Mouse (Mus musculus) CH12.LX (cell line): ENCODE measurements around the gene Lifr. TPM values are rescaled to one million over a fixed set of nuclear protein-coding genes. Genes with fewer than 3 reads are reported as not detected.

Source experiments
- DNase-seq: peaks from one replicate; pipeline ENCODE4 v3.0.0-alpha.2; 2013; ENCODE audit errors: extremely low read depth
- H3K27ac ChIP-seq: 2 replicates; pipeline ENCODE4 v1.5.1; 2012; ENCODE audit warnings: low read depth, mild to moderate bottlenecking, control low read depth, moderate library complexity; ENCODE audit not compliant: insufficient read depth
- H3K27me3 ChIP-seq: replicated peaks from 2 replicates; pipeline ENCODE3; 2012; ENCODE audit warnings: inconsistent platforms
- H3K36me3 ChIP-seq, 2 experiments: replicated peaks in 1 of 2; 2 replicates each; pipeline versions ENCODE3 to v1.6.1; 2012; ENCODE audit warnings: inconsistent platforms in 1 of 2, low read length in 1 of 2, mild to moderate bottlenecking in 1 of 2, mixed read lengths in 1 of 2, moderate library complexity in 1 of 2; ENCODE audit not compliant: control insufficient read depth in 1 of 2, insufficient read depth in 1 of 2
- H3K4me1 ChIP-seq, 2 experiments: 2 replicates each; pipeline ENCODE4 v1.6.1; 2012; ENCODE audit warnings: inconsistent platforms in 1 of 2, moderate library complexity in 1 of 2; ENCODE audit not compliant: insufficient read depth in 2 of 2, control insufficient read depth in 1 of 2
- H3K4me2 ChIP-seq: 2 replicates; pipeline ENCODE4 v1.6.1; 2012; ENCODE audit warnings: low read depth, mild to moderate bottlenecking, control low read depth; ENCODE audit not compliant: poor library complexity, insufficient read depth, severe bottlenecking
- H3K4me3 ChIP-seq, 3 experiments: fragments of 150-350 bp in 1 of 3; sonication (generic) in 1 of 3; replicated peaks in 1 of 3; 2 replicates each; pipeline versions ENCODE3 to v1.5.1; 2011 to 2012; ENCODE audit warnings: low read depth in 2 of 3, low read length in 2 of 3, mild to moderate bottlenecking in 2 of 3, moderate library complexity in 2 of 3, control low read depth in 1 of 3, improper control_type of control experiment in 1 of 3, inconsistent platforms in 1 of 3, mixed read lengths in 1 of 3; ENCODE audit not compliant: poor library complexity in 1 of 3
- H3K79me2 ChIP-seq: replicated peaks from 2 replicates; pipeline ENCODE4 v1.6.1; 2012; ENCODE audit warnings: mild to moderate bottlenecking, moderate library complexity; ENCODE audit not compliant: control insufficient read depth, poor library complexity, insufficient read depth, severe bottlenecking; ENCODE audit errors: extremely low read depth
- H3K9ac ChIP-seq: 2 replicates; pipeline ENCODE4 v1.6.1; 2012; ENCODE audit warnings: low read depth, mild to moderate bottlenecking, control low read depth, moderate library complexity; ENCODE audit not compliant: insufficient read depth
- H3K9me3 ChIP-seq: replicated peaks from 2 replicates; pipeline ENCODE3; 2012; ENCODE audit warnings: low read length, inconsistent platforms, mixed read lengths
- BHLHE40 ChIP-seq: IDR thresholded peaks from 2 replicates; pipeline ENCODE4 v1.6.1; 2011; ENCODE audit warnings: mild to moderate bottlenecking, low read depth, low read length, improper control_type of control experiment
- CHD2 ChIP-seq: IDR thresholded peaks from 2 replicates; pipeline ENCODE4 v1.6.1; 2011; ENCODE audit warnings: low read length, improper control_type of control experiment
- CTCF ChIP-seq, 2 experiments: IDR thresholded peaks in 1 of 2; conservative IDR thresholded peaks in 1 of 2; 2 replicates each; pipeline ENCODE4 v1.5.1; 2011 to 2012; ENCODE audit warnings: low read depth in 2 of 2, low read length in 2 of 2, improper control_type of control experiment in 1 of 2, inconsistent platforms in 1 of 2, mild to moderate bottlenecking in 1 of 2, moderate library complexity in 1 of 2
- ELF1 ChIP-seq: IDR thresholded peaks from 2 replicates; pipeline ENCODE4 v1.6.1; 2014; ENCODE audit warnings: low read depth, mild to moderate bottlenecking, inconsistent platforms, low read length, improper control_type of control experiment
- EP300 ChIP-seq: IDR thresholded peaks from 2 replicates; pipeline ENCODE4 v1.6.1; 2011; ENCODE audit warnings: low read length, improper control_type of control experiment
- GABPA ChIP-seq: IDR thresholded peaks from 2 replicates; pipeline ENCODE4 v1.6.1; 2012; ENCODE audit warnings: low read depth, low read length, improper control_type of control experiment, inconsistent platforms; ENCODE audit not compliant: insufficient replicate concordance
- IRF4 ChIP-seq: IDR thresholded peaks from 2 replicates; pipeline ENCODE4 v1.6.1; 2014; ENCODE audit warnings: low read depth, mild to moderate bottlenecking, inconsistent platforms, low read length, improper control_type of control experiment
- KAT2A ChIP-seq: IDR thresholded peaks from 2 replicates; pipeline ENCODE4 v1.6.1; 2012; ENCODE audit warnings: low read length, improper control_type of control experiment, inconsistent platforms; ENCODE audit not compliant: insufficient replicate concordance
- MAZ ChIP-seq: IDR thresholded peaks from 2 replicates; pipeline ENCODE4 v1.6.1; 2012; ENCODE audit warnings: low read depth, mild to moderate bottlenecking, inconsistent platforms, low read length, improper control_type of control experiment, moderate library complexity
- MEF2A ChIP-seq: IDR thresholded peaks from 2 replicates; pipeline ENCODE4 v1.6.1; 2014; ENCODE audit warnings: low read depth, mild to moderate bottlenecking, inconsistent platforms, low read length, improper control_type of control experiment, borderline replicate concordance
- MYC ChIP-seq: IDR thresholded peaks from 2 replicates; pipeline ENCODE4 v1.6.1; 2011; ENCODE audit warnings: low read depth, mild to moderate bottlenecking, improper control_type of control experiment, low read length
- NRF1 ChIP-seq: IDR thresholded peaks from 2 replicates; pipeline ENCODE4 v1.6.1; 2014; ENCODE audit warnings: low read depth, mild to moderate bottlenecking, inconsistent platforms, low read length, improper control_type of control experiment, moderate library complexity
- POLR2A ChIP-seq: IDR thresholded peaks from 2 replicates; pipeline ENCODE4 v1.6.1; 2011; ENCODE audit warnings: low read depth, mild to moderate bottlenecking, improper control_type of control experiment, low read length
- POLR2AphosphoS2 ChIP-seq: IDR thresholded peaks from 2 replicates; pipeline ENCODE4 v1.6.1; 2011; ENCODE audit warnings: low read depth, low read length, improper control_type of control experiment
- SMC3 ChIP-seq: IDR thresholded peaks from 2 replicates; pipeline ENCODE4 v1.6.1; 2011; ENCODE audit warnings: low read depth, low read length, improper control_type of control experiment
- TBP ChIP-seq: conservative IDR thresholded peaks from 2 replicates; pipeline ENCODE4 v1.6.1; 2011; ENCODE audit warnings: low read depth, low read length, improper control_type of control experiment
- USF2 ChIP-seq: conservative IDR thresholded peaks from 2 replicates; pipeline ENCODE4 v1.6.1; 2011; ENCODE audit warnings: low read depth, low read length, improper control_type of control experiment
- ZKSCAN1 ChIP-seq: IDR thresholded peaks from 2 replicates; pipeline ENCODE4 v1.6.1; 2012; ENCODE audit warnings: low read depth, inconsistent platforms, low read length, improper control_type of control experiment, borderline replicate concordance
- ZMIZ1 ChIP-seq: IDR thresholded peaks from 2 replicates; pipeline ENCODE4 v1.6.1; 2012; ENCODE audit warnings: low read depth, mild to moderate bottlenecking, inconsistent platforms, low read length, improper control_type of control experiment
- ZNF384 ChIP-seq: IDR thresholded peaks from 2 replicates; pipeline ENCODE4 v1.6.1; 2012; ENCODE audit warnings: low read depth, low read length, improper control_type of control experiment, inconsistent platforms
- dilution Hi-C: fragments of 300-500 bp; cut with MboI; formaldehyde crosslinking; loops from 2 replicates; pipeline ENCODE4 v1.14.3; 2020; ENCODE audit warnings: low sequenced_read_pairs; ENCODE audit not compliant: extremely low pct_unique_long_range_greater_than_20kb, extremely low pct_ligation_motif_present
- in situ Hi-C: fragments of 300-500 bp; cut with MboI; formaldehyde crosslinking; loops from 3 replicates; pipeline ENCODE4 v1.14.3; 2019; ENCODE audit warnings: low sequenced_read_pairs, low pct_ligation_motif_present, low pct_unique_long_range_greater_than_20kb, mixed read lengths
- polyA plus RNA-seq: library from polyadenylated mRNA; unstranded; fragments of >175 nt; gene quantifications from 2 replicates; pipeline ENCODE4 v1.2.1, GENCODE M21; 2012; ENCODE audit warnings: low read depth; ENCODE audit not compliant: insufficient read length
- total RNA-seq, 2 experiments: library from RNA; depleted of rRNA; stranded (reverse); fragments of 300-350 nt in 1 of 2; fragments of >200 nt in 1 of 2; gene quantifications; 2 replicates each; pipeline ENCODE4 v1.2.3; 2012 to 2014

The Lifr gene
- total and polyA plus RNA-seq, 3 experiments = 0.03 TPM; not detected in 2

DNA sequence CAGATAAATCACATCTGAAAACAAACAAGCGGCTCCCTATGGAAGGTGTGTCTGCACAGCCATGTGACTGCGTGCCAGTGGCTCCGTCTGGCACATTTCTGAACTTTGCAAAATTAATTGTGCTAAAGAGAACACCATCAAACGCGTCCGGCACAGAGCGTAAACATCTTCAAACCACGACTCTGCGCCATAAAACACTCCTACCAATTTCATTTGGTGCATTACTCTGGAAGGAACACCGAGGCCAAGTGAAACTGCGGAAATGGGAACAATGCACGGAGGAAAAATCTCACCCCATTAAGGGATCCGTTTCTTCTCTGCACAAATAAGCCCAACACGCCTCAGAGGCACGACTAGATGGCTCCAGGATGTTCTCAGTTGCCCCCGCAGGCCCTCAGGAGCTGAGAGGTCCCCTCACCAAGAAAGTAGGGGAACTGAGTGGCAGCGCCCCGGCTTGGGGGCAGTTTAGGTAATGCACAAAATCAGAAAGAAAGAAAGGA is 38.3 kb downstream of the Lifr start (continued):
- TF ChIP-seq POLR2AphosphoS2 = no peak

GRCm38 (mm10) chr15:7129127-7129943 is 38.9 kb downstream of the Lifr start:
- TF ChIP-seq KAT2A (no peak), EP300 (no peak), NRF1 (no peak), POLR2A (no peak), SMC3 (no peak), ZMIZ1 (no peak), ZNF384 (no peak), ELF1 (no peak), TBP (no peak), USF2 (no peak), IRF4 (no peak), ZKSCAN1 (no peak), BHLHE40 (no peak), CHD2 (no peak), MAZ (no peak), MEF2A (no peak), MYC (no peak), POLR2AphosphoS2 (no peak), CTCF (conservative IDR thresholded peaks at IDR 0.05 in 1 of 2, IDR thresholded peaks at IDR 0.05 in 1 of 2; ENCODE audit: low read depth in 2 of 2, low read length in 2 of 2) (no peak), GABPA (no peak)
- Histone ChIP-seq H3K27ac (no peak overlapping the region), H3K4me1 (no peaks in the 10 kb centered on the region), H3K36me3 (no peaks in the 10 kb centered on the region), H3K9ac (no peak overlapping the region), H3K9me3 (peaks cover 4% of the 10 kb centered on the region), H3K79me2 (no peaks in the 10 kb centered on the region), H3K27me3 (peaks cover 11% of the 10 kb centered on the region), H3K4me2 (no peak overlapping the region), H3K4me3 (no peak overlapping the region)
- in situ Hi-C loops = no loop called here
- dilution Hi-C loops = no loop called here
- no peak for DNase-seq
